Mouse (Mus musculus): ENCODE results near the gene Ubl7. TPM values are rescaled to one million over a fixed set of nuclear protein-coding genes. Genes with fewer than 3 reads are reported as not detected.

Ubl7 gene
- total and polyA plus RNA-seq, 2 experiments from 2014 or later = 116 to 152 TPM

- Histone ChIP-seq H3K27me3 (ENCODE audit: insufficient read depth, low read length) (no peaks in the 10 kb centered on the region), H3K9me3 (ENCODE audit: low read length) (no peaks in the 10 kb centered on the region), H3K9ac (replicated peaks; ENCODE audit: low read length) (peak within 1 kb of the TSS; percentile 88), H3K36me3 (ENCODE audit: insufficient read depth, low read length) (no peaks in the 10 kb centered on the region), H3K4me3 (ENCODE audit: low read length) (peak within 1 kb of the TSS; percentile 85), H3K27ac (peak within 1 kb of the TSS; percentile 89), H3K4me2 (ENCODE audit: low read depth, low read length) (peak within 1 kb of the TSS; percentile 79), H3K4me1 (ENCODE audit: insufficient read depth, low read length) (0 out of 2 replicates have a peak, but pooled peaks cover 4% of the 10 kb centered on the region)
- WGBS = under 1% methylated on average over 50 of the region's 60 CpGs
- no peak for TF ChIP-seq CTCF (IDR thresholded peaks at IDR 0.05; ENCODE audit: low read depth)
- DNase-seq (ENCODE audit: low spot score) (peak; percentile 89), ATAC-seq (peak; percentile 79)
Measured at GRCm38 (mm10) chr9:57939431-57940348, 28.9 kb downstream of the Ubl7 start, which contains the start of gene Sema7a. Gene Sema7a, plus strand, starts transcription at chr9:57940112.

- peak; percentile 77 for DNase-seq (ENCODE audit: low spot score)
- ATAC-seq = peak; percentile 68
- H3K9me3 ChIP-seq (ENCODE audit: low read length) = no peaks in the 10 kb centered on the region
- peak overlapping the region; percentile 89 for H3K27ac ChIP-seq
- under 1% methylated on average over 33 of the region's 44 CpGs for WGBS
- no peak for TF ChIP-seq CTCF (IDR thresholded peaks at IDR 0.05; ENCODE audit: low read depth)
- H3K9ac ChIP-seq (replicated peaks; ENCODE audit: low read length) = peak overlapping the region; percentile 88
- H3K27me3 ChIP-seq (ENCODE audit: insufficient read depth, low read length) = no peaks in the 10 kb centered on the region
- peak overlapping the region; percentile 79 for H3K4me2 ChIP-seq (ENCODE audit: low read depth, low read length)
- peaks cover 7% of the 10 kb centered on the region; the same call in 1 of the 2 replicates for H3K4me1 ChIP-seq (ENCODE audit: insufficient read depth, low read length)
- peak overlapping the region; percentile 85 for H3K4me3 ChIP-seq (ENCODE audit: low read length)
- H3K36me3 ChIP-seq (ENCODE audit: insufficient read depth, low read length) = no peaks in the 10 kb centered on the region
Measured at GRCm38 (mm10) chr9:57940349-57940794, 29.6 kb downstream of the Ubl7 start.

GRCm38 (mm10) chr9:57940861-57941638 is 30.3 kb downstream of the Ubl7 start:
- no peaks in the 10 kb centered on the region for H3K9me3 ChIP-seq (ENCODE audit: low read length)
- H3K4me2 ChIP-seq (ENCODE audit: low read depth, low read length) = peak overlapping the region; percentile 79
- H3K27ac ChIP-seq = peak overlapping the region; percentile 89
- H3K4me3 ChIP-seq (ENCODE audit: low read length) = peak overlapping the region; percentile 85
- H3K9ac ChIP-seq (replicated peaks; ENCODE audit: low read length) = peak overlapping the region; percentile 88
- TF ChIP-seq CTCF (IDR thresholded peaks at IDR 0.05; ENCODE audit: low read depth) = peak; percentile 35
- WGBS = 6% methylated on average over 28 of the region's 28 CpGs
- H3K4me1 ChIP-seq (ENCODE audit: insufficient read depth, low read length) = peaks cover 11% of the 10 kb centered on the region; the same call in 1 of the 2 replicates
- H3K36me3 ChIP-seq (ENCODE audit: insufficient read depth, low read length) = no peaks in the 10 kb centered on the region
- H3K27me3 ChIP-seq (ENCODE audit: insufficient read depth, low read length) = no peaks in the 10 kb centered on the region
- DNase-seq (ENCODE audit: low spot score) (peak; percentile 40), ATAC-seq (peak; percentile 19)

- peak; percentile 15; the same call in 1 of the 2 replicates for TF ChIP-seq CTCF (IDR thresholded peaks at IDR 0.05; ENCODE audit: low read depth)
Measured at GRCm38 (mm10) chr9:57942039-57942438, 31.3 kb downstream of the Ubl7 start.

GRCm38 (mm10) chr9:57943067-57943466 is 32.3 kb downstream of the Ubl7 start:
- TF ChIP-seq CTCF (IDR thresholded peaks at IDR 0.05; ENCODE audit: low read depth) = no peak
- WGBS = 32% methylated on average over 2 of the region's 2 CpGs
- peaks cover 20% of the 10 kb centered on the region; the same call in 1 of the 2 replicates for H3K4me1 ChIP-seq (ENCODE audit: insufficient read depth, low read length)

More at GRCm38 (mm10) chr9:57942039-57942438, 31.3 kb downstream of the Ubl7 start:
- peak overlapping the region; percentile 85 for H3K4me3 ChIP-seq (ENCODE audit: low read length)
- ATAC-seq = 0 out of 2 replicates have a peak, but pooled peaks have one; percentile 22
- no peaks in the 10 kb centered on the region for H3K9me3 ChIP-seq (ENCODE audit: low read length)
- no peaks in the 10 kb centered on the region for H3K27me3 ChIP-seq (ENCODE audit: insufficient read depth, low read length)
- WGBS = 42% methylated on average over 2 of the region's 2 CpGs
- DNase-seq (ENCODE audit: low spot score) = peak; percentile 51
- no peak overlapping the region for H3K27ac ChIP-seq
- H3K4me2 ChIP-seq (ENCODE audit: low read depth, low read length) = peak overlapping the region; percentile 79
- H3K36me3 ChIP-seq (ENCODE audit: insufficient read depth, low read length) = no peaks in the 10 kb centered on the region
- H3K4me1 ChIP-seq (ENCODE audit: insufficient read depth, low read length) = peaks cover 15% of the 10 kb centered on the region; the same call in 1 of the 2 replicates
- no peak overlapping the region; the same call in 1 of the 2 replicates for H3K9ac ChIP-seq (replicated peaks; ENCODE audit: low read length)

GRCm38 (mm10) chr9:57944572-57944971 is 33.8 kb downstream of the Ubl7 start:
- ATAC-seq = no peak

More at GRCm38 (mm10) chr9:57943067-57943466, 32.3 kb downstream of the Ubl7 start:
- Histone ChIP-seq H3K27me3 (ENCODE audit: insufficient read depth, low read length) (no peaks in the 10 kb centered on the region), H3K27ac (no peak overlapping the region), H3K9me3 (ENCODE audit: low read length) (no peaks in the 10 kb centered on the region), H3K36me3 (ENCODE audit: insufficient read depth, low read length) (no peaks in the 10 kb centered on the region), H3K4me2 (ENCODE audit: low read depth, low read length) (peak overlapping the region; percentile 79), H3K4me3 (ENCODE audit: low read length) (peak overlapping the region; percentile 85; the same call in 1 of the 2 replicates), H3K9ac (replicated peaks; ENCODE audit: low read length) (no peak overlapping the region)
- ATAC-seq (no peak), DNase-seq (ENCODE audit: low spot score) (no peak)

More at GRCm38 (mm10) chr9:57944572-57944971, 33.8 kb downstream of the Ubl7 start:
- H3K4me3 ChIP-seq (ENCODE audit: low read length) = no peak overlapping the region
- peak overlapping the region; percentile 17; the same call in 1 of the 2 replicates for H3K4me2 ChIP-seq (ENCODE audit: low read depth, low read length)
- H3K27me3 ChIP-seq (ENCODE audit: insufficient read depth, low read length) = no peaks in the 10 kb centered on the region
- H3K9ac ChIP-seq (replicated peaks; ENCODE audit: low read length) = no peak overlapping the region
- TF ChIP-seq CTCF (IDR thresholded peaks at IDR 0.05; ENCODE audit: low read depth) = peak; percentile 71
- DNase-seq (ENCODE audit: low spot score) = peak; percentile 74
- peaks cover 23% of the 10 kb centered on the region for H3K4me1 ChIP-seq (ENCODE audit: insufficient read depth, low read length)
- no peaks in the 10 kb centered on the region for H3K9me3 ChIP-seq (ENCODE audit: low read length)
- H3K27ac ChIP-seq = no peak overlapping the region
- no peaks in the 10 kb centered on the region for H3K36me3 ChIP-seq (ENCODE audit: insufficient read depth, low read length)
- 28% methylated on average over 5 of the region's 5 CpGs for WGBS
